Mouse (Mus musculus) adrenal gland, postnatal 14 days (tissue): ENCODE data around the gene Bik. TPM values are rescaled to one million over a fixed set of nuclear protein-coding genes. Genes with fewer than 3 reads are reported as not detected.

Experiments
- DNase-seq: peaks from one replicate; pipeline ENCODE4 v3.0.0; 2021; ENCODE audit warnings: mixed read lengths
- total RNA-seq: library from RNA; stranded (reverse); gene quantifications from 2 replicates; pipeline ENCODE4 v1.2.3, GENCODE M21; 2021

The Bik gene
- total RNA-seq, 1 experiment from 2014 or later, result 7.1 TPM

DNA sequence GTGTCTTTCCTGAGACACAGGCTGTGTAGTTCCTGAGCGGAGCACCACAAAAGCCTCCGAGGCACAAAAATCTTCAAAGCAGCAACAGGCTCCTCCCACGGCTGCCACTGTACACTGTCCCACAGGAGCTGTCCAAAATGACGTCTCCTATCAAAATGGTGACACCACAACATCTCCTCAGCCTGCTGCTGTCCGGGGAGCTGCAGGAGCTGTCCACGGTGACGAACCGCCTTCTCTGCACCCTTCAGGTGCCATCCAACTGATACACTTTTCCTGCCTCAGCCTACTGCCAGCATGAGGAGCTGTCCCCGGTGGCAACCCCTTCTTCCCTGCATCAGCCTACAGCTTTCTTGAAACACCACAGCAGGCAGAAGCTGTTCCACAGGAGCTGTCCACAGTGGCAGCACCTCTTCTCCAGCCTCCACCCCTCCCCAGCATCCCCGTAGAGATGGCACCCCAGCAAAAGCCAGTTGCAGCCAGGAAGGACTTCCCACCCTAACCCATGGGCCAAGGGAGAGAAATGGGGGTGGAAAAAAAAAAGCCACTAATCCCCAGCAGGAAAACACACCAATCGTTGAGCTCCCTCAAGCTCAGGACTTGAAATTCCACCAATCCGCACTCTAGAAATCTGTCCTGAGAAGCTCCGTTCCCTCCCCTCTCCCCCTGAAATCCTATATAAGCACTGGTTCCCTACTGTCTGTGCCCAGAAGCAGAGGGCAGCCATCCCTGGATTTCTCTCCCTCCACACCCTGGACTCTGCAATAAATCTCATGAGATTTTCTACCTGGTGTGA, 14.0 kb upstream of the Bik start:
- DNase-seq, result no peak

DNA sequence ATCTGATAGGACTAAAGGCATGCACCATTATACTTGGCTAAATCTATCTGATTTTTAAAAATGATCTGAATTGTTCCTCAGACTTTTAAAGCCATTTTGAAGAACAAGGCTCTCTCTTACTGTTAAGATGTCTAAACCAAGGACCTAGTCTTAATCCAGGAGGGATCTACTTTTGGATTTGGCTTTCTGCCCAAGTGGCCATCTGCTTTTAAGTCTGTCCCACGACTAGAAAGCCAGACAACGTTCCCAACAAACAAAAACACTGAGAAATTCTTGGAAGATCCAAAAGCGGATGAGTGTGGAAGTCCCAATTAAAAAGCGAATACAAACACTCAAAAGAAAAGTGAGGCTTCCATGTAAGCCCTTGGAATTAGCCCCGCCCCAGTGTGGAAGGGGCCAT, 11.6 kb upstream of the Bik start:
- no peak for DNase-seq

DNA sequence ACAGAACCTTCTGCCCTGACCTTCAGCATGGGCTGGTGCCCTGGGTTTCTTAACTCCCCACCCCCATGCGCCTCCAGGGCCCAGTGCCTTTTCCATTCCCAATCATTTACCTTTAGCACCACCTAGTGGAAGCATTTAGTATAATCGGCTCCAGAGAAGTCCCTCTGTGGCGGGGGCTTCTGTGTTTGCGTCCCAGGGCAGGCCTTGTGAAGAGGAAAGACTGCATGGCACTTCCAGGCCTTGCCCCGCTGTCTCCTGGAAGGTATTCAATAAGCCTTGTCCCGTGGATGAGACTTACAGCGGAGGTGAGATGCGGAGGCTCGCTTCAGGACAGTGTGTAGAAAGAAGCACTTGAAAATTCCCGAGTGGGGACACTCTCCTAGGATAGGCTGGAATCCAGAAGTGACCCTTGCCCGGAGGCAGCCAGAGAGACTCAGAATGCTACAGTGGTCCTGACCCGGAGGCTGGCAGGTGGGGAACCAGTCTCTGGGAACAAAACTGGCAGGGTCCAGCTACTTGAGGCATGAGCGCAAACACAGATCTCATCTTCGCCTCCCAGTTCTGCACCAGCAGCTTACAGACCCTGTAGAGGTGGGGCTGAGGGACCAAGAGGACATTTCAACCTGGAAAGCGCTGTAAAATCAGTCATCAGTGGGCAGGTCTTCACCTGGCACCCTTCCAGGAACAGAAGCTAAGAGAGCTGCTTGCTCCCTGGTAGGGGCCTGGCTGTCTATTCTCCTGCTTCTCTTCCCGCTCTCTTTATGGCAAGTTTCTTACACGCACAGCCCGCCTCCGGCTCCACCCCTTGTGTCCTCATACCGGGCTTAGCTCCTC, 8.2 kb upstream of the Bik start:
- DNase-seq, result peak; percentile 81

DNA sequence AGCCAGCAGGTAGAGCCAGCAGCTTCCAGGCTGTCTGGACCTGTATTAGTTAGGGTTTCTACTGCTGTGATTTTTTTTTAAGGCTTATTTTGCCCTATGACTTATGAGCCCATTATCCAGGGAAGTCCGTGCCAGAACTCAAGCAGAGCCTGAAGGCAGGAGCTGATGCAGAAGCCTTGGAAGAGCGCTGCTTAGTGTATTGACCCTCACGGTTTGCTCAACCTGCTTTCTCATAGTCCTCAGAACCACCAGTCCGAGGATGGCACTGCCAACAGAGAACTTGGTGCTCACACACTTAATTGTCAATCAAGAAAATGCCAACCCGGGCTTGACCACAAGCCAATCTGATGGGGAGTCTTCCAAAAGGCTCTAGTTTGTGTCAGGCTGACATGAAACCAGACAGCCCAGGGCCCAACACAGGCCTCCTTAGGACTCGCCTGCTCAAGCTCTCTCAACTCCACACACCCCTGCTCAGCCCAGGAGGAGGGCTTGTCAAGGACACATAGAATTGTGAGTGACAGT, 5.7 kb upstream of the Bik start:
- DNase-seq, result no peak

DNA sequence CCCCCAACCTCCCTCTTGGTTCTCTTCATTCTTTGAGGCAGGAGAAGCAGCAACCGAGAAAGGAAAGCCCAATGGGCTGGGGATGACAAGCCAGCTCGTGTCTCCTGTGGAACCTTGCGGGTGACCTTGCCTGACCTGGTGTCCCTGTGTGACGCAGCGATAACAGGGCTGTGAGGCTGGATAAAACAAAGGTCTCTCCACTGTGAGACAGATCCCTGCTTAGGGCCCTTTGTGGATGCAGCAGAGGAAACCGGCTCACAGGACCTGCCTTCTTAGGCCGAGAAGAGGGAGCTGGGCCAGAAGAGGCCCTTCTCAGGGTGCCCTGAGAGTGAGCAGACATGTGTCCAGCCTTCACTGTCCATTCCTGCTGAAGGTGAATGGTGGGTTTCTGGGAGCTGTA, 3.5 kb upstream of the Bik start:
- DNase-seq, result peak; percentile 64

DNA sequence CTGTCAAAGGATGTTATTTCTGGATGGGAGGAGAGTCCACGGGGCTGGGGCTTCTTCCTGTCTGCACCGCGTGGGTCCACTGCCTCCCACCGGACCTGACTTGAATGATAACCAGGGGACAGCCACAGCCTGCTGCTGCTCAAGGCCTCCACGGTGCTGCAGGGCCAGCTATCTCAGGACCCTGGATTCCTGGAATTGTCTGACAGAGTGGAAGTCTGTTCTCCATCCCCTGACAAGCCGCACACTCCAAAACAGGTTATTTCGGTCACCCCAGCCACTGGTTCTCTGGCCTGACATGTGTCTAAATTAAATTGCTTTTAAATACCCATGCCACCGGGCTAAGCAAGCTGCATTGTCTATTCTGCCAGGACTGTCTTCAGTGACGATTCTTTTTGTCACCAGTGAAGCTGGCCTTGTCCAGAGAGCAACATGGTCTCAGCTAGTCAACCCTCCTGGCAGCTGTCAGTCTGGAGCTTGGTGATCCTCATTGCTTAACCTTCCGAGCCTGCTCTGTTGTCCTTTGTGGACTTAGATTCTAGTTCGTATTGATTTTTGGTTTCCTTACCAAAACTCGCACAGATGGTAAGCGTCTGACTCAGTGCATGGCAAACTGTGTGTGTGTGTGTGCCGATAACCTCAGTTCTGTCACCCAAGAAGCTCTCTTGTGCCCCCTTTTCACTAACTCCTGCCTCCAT, 2.9 kb upstream of the Bik start:
- DNase-seq, result no peak

DNA sequence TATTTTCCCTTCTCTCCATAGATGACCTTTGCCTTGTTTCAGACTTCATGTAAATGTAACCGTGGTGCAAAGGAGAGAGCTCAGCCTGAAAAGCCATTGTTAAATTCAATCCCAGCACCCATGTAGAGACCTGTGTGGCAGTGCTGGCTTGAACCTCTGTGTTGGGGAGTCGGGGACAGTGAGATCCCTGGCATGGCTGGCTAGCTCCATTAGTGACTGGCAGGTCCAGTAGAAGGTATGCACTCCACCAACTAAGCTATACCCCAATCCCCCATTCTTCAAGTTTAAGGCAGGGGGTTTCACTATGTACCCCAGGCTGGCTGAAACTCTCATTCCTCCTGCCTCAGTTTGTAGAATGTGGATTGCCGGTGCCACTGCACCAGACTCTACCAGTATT, 2.3 kb upstream of the Bik start:
- no peak for DNase-seq

DNA sequence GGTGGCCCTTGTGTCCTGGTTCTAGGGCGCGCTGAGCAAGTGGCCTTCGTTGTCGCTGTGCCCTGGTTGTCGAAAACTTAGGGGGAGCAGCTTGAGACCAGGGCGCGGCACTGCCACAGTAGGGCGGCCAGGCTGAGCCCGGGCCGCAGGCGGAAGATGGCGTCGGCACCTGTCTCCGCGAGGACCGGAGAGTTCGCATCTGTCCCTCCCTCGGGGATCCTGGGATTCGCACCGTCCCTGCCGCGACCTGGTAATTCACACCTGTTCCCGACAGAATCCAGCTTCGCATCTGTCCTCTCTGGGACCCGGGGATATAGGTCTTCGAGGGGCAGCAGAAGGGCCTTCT, 403 bp downstream of the Bik start:
- DNase-seq, result no peak

DNA sequence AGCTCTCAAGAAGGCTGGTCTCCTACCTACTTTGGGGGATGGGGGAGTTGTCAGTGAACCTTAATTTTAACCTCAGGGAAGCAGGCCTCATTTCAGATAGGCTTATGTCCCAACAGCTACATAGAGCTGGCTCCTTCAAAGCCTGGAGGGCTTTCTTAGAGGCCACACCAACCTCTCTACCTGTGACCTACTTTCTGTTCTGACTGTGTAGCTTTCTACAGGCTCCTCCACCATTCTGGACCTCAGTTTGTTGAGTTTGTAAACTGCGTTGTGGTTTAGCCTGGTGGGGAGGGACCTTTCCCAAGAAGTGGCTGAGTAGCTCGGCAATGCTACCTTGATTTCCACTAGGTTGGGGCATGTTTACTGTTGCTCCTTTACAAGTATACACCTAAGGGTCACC, 1.1 kb downstream of the Bik start:
- no peak for DNase-seq

DNA sequence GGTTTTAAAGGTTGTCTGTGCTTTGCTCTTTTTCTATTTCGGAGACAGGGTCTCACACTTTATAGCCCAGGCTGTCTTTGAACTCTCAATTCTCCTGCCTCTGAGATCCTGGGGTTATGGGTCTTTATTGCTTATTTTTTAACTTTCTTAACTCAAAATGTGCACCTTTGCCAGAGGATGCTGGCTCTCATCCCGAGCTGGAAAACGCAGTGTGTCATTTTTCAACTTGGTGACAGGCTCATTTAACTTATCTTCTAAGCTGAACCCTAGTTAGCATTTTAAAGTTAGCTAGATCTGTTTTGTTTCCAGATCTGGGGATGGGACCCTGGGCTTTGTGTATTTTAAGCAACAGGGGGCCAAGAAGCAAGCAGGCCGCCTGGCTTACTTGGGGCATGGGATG, 2.2 kb downstream of the Bik start:
- DNase-seq, result no peak

DNA sequence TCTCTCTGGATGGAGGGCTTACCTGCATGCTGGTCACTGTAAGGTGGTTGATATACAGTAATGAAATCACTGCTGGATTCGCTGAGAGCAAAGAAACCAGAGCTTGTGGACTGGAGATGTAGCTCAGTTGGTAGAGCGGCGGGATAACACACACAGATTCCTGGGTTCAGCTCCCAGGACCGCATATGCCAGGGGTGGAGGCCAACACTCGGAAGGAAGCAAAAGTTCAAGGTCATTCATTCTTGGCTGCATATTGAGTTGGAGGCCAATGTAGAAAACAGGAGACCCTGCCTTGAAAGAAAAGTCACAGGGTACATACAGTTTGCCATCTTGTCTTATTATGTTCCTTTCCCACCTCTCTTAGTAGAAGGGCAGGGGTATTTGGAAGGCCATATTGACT, 3.1 kb downstream of the Bik start:
- DNase-seq, result peak; percentile 63

DNA sequence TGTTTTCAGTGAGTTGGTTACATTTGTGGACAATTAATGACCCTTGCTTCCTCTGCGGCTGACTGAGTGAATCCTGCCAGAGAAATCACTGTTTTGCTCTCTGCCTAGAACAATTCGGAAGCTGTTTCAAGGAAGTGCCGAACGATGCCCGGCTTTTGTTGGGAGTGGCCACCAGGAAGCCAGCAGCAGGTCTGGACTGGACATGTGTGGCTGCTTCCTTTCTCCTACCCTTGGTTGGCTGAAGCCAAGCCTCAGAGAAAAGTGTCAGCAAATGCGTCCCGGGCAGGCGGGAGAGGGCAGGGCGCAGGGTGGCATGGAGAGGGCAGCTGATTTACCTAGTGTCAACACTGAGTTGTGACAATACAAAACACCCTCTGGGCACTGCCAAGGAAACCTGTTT, 3.6 kb downstream of the Bik start:
- DNase-seq, result peak; percentile 53

DNA sequence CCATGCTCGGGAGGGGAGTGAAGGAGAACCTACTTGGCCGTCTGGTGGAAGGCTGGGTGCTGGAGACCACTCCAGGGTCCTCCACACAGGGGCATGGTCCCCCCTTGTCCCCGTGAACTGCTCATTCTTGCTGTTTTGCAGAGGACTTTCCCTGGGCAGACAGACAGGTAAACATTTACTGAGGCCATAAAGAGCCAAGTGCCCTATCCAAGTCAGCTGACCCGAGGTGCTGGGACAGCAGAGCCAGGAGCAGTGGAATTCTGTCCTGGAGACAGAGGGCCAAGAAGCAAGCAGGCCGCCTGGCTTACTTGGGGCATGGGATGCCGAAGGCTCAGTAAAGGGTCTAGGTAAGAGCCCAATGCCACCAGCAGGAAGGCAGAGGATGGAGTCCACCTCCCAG, 4.0 kb downstream of the Bik start:
- DNase-seq, result no peak

DNA sequence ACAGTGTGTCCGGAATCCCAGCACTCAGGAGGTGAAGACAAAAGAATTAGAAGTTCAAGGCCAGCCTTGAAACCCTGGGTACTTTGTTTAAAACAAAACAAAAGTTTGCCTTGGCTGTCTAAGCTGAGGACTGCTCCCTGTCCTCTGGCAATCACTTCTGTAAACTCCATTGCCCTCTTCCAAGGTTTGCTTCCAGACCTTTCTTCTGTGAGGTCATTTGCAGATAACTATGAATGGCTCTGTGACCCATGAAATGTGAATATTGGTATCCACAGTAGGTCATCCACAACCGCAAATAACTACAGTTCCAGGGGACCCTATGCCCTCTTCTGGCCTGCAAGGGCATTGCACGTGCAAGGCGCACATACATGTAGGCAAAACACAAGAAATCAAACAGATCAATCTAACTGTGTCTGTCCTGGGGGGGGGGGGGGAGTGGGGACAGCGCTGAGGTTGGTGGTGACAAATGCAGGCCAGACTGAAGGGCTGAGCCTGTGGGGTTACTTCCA, 5.4 kb downstream of the Bik start:
- no peak for DNase-seq

DNA sequence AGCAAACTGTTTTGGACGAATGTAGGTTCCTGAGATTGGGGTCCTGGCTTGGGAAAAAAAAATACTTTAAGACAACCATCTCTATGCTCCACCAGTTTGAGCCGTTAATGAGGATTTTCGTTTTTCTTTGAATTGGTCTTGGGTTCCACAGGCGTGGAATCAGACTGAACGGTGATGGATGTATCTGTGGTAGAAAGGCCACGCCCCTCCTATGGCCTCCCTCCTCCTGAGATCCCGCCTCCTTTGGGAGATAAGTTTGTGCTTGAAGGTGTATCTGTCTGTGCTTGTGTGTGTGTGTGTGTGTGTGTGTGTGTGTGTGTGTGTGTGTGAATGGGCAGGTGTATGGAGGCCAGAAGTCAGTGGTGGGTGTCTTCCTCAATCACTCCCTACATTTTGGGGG, 5.9 kb downstream of the Bik start:
- DNase-seq, result no peak

DNA sequence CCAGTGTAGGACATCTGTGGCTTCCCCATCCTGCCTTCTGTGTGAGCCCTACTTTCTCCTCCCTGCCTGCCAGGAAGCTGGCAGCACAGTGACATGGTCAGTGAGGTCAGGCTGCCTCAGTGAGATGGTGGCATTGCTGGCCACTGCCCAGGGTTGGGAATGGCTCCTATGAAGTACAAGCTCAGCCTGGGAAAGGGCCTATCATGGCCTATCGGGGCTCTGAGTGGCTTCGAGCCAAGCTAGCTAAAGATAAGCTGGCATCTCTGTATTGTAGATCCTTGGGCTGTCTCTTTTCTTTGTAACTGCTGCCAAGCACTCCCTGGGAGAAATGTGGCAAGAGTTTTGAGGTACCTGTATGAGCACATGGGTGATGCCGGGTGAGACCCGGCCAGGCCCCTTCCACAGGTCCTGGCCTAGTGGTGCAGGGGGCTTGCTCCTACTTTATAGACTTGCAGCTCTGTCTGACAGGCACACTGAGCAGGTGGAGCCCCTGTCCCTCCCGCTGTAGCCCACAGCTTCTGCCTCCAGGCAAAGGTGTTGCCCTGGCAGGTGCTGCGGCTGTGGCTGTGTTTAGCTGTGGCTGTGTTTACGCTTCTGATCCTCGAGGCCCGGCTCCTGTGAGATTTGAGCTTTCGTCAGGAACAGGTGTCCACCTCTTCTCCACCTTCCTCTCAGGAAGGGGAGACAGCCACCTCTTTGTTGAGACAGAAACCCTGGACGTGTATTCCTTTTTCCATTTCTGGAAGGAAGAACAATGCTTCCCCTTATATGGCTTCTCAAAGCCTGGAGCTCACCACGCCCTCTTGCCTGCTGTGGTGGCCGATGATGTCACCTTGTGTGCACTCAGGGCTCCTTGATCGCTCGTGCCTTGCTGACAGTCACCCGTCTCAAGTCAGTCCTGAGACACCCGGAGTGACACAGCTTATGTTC, 8.6 kb downstream of the Bik start:
- DNase-seq, result peak; percentile 69

DNA sequence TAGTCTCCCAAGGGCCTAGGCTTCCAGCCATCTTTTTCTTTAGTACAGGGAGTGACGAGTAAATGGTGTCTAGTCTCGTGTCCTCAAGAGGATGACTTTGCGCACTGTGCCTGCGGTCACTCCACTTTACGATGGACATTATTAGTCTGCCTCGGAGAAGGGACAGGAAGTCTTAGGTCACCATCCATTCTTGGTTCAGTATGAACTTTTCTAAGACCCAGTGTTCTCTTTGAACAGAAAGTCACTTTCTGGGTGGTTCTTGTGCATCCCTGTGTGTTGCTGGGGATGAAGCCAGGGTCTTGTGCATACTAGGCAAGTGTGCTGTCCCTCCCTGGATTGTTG, 9.2 kb downstream of the Bik start:
- DNase-seq, result no peak

DNA sequence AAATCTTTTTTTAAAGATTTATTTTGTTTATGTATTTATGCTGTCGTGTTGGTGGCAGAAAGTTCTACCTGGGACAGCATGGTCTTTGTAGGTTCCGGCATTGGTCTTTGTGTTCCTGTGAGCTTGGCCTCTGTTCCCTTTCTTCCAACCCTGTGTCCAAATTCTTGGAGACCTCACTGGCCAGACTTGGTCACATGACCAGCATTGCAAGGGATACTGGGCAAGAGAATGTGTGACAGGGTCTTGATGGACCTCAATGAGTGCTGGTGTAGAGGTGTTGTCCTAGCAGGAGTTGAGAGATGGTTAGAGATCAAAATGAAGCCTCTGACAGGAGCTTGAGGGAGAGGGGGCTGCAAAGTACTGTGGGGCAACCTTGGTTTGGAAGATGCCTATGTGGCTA, 12.2 kb downstream of the Bik start:
- DNase-seq, result no peak

DNA sequence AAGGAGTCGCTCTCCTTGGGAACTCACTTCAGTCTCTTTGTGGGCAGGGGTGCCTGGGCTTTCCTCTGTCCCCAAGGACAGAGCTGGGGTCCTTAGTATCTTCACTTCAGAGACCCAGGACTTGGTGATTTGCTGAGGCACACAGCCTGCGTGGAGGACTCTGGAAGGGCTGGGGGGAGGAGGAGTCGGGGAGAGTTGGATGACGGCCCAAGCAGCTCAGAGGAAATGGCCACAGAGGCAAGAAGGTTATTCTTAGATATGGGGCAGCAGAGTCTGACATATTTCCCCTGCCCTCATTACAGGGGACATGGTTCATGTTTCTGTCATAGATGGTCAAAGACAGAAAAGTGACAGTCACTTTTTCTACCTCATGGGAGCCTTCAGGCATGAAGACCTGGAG, 13.2 kb downstream of the Bik start:
- DNase-seq, result peak; percentile 70

DNA sequence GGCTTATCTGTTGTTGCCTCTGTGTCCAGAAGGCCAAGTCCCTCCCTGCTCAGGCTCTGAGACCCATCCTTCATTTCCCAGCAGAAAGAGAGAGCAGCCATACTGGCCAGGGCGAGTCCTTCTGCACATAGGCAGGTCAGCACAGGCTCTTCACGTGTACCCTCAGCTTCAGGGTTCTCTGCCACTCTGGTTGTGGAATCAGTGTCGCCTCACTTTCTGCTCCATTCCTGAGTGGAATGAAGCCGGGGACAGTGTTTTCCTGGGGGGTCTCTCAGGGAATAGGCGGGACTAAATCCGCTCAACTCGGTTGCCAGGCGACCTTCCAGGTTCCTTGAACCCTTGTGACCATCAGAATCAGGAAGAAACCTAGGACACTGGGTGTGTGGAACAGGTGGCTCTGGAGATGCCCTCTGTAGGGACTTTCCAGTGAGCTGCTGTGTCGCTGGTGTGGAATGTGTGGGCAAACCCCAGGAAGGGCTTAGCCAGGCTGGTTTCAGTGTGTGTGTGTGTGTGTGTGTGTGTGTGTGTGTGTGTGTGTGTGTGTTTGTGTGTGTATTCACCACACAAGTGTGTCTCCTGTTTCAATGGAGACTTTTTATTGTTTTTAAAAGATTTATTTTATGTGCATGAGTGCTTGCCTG, 15.1 kb downstream of the Bik start:
- no peak for DNase-seq

DNA sequence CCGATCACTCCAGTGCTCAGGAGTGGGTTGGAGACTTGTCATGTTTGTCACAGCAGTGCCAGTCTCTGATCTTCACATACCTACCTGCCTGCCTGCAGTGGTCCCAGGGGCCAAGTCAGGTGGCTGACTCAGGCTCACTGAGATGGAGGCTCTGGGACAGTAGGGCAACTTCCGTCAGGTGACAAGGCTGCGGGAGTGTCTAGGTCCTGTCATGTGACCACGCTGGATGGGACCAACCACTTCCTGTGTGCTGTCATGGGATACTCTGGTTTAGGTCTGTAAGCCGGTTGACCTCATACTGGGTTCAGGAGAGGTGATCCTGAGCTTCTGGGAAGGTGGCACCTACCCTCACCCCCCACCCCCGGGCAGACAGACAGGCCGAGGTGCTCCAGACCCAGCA, 19.4 kb downstream of the Bik start:
- no peak for DNase-seq
